Mouse (Mus musculus): ENCODE results near the gene Hspa1l.
"Not testable (repeated sequence)": the region's sequence is repeated elsewhere in the genome, so short reads cannot be mapped to it uniquely, and the experiment has no call there.

DNA sequence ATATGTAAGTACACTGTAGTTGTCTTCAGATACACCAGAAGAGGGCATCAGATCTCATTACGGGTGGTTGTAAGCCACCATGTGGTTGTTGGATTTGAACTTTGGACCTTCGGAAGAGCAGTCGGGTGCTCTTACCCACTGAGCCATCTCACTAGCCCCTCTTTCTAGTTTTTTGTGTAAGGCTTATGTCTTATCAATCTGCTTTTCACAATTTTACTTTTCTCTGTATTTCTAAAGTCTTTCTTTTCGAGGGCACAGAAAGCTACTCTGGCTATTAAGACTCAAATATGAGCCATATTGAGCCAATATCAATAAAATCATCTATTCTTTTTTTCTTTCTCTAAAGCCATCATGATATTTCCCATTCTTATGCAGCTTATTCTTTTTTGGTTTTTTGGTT, 22.7 kb downstream of the Hspa1l start:
- TF ChIP-seq NANOG (IDR thresholded peaks at IDR 0.05; ENCODE audit: borderline replicate concordance, low read length); CTCF (conservative IDR thresholded peaks at IDR 0.05; ENCODE audit: low read length); POU5F1 (IDR thresholded peaks at IDR 0.05; ENCODE audit: borderline replicate concordance, low read length): not testable (repeated sequence)
